Mouse (Mus musculus) lung, embryonic 14.5 days (tissue): ENCODE results near the gene Gm6034. TPM values are rescaled to one million over a fixed set of nuclear protein-coding genes. Genes with fewer than 3 reads are reported as not detected.
A peak's percentile ranks its signal among the peaks of the same experiment; 100 is the strongest.
"Not testable (repeated sequence)": the region's sequence is repeated elsewhere in the genome, so short reads cannot be mapped to it uniquely, and the experiment has no call there.

Source experiments
- ATAC-seq: fragments of 200-750 bp; cut with Nextera tagmentation; 2 replicates; pipeline ENCODE4 v1.8.0; 2017; ENCODE audit warnings: mild to moderate bottlenecking, moderate TSS enrichment, moderate library complexity; ENCODE audit not compliant: insufficient read depth
- DNase-seq: peaks from one replicate; pipeline ENCODE4 v3.0.0-alpha.2; 2015
- H3K27ac ChIP-seq: fragments of 300-500 bp; sonication (generic); 2 replicates; pipeline ENCODE4 v1.5.1; 2014; ENCODE audit warnings: low read depth, mild to moderate bottlenecking, moderate library complexity
- H3K27me3 ChIP-seq: fragments of 300-500 bp; sonication (generic); 2 replicates; pipeline ENCODE4 v1.6.1; 2014; ENCODE audit warnings: low read length, control low read depth; ENCODE audit not compliant: insufficient read depth
- H3K36me3 ChIP-seq: fragments of 300-500 bp; sonication (generic); 2 replicates; pipeline ENCODE4 v1.6.1; 2014; ENCODE audit warnings: control low read depth; ENCODE audit not compliant: insufficient read depth
- H3K4me1 ChIP-seq: fragments of 300-500 bp; sonication (generic); 2 replicates; pipeline ENCODE4 v1.6.1; 2014; ENCODE audit warnings: antibody characterized with exemption, control low read depth; ENCODE audit not compliant: insufficient read depth
- H3K4me2 ChIP-seq: fragments of 300-500 bp; sonication (generic); 2 replicates; pipeline ENCODE4 v1.6.1; 2014; ENCODE audit warnings: mild to moderate bottlenecking
- H3K4me3 ChIP-seq: fragments of 300-500 bp; sonication (generic); 2 replicates; pipeline ENCODE4 v1.5.1; 2014; ENCODE audit warnings: low read depth, low read length
- H3K9ac ChIP-seq: fragments of 300-500 bp; sonication (generic); 2 replicates; pipeline ENCODE4 v1.6.1; 2014
- H3K9me3 ChIP-seq: fragments of 300-500 bp; sonication (generic); 2 replicates; pipeline ENCODE4 v1.6.1; 2016; ENCODE audit warnings: low read depth, low read length, control low read depth
- CTCF ChIP-seq: IDR thresholded peaks from 2 replicates; pipeline ENCODE4 v1.5.1; 2016; ENCODE audit warnings: antibody characterized with exemption, low read depth
- WGBS: fragments of 180-500 bp; shearing (Covaris S2); extraction: QIAGEN DNeasy Blood & Tissue Kit; methylation state at CpG from one replicate; pipeline ENCODE4 v1.1.7; 2014; 5-methylcytosine and 5-hydroxymethylcytosine counted together
- polyA plus RNA-seq: library from polyadenylated mRNA; unstranded; fragments of >200 nt; fragmentation: Nextera tagmentation; extraction: Ambion mirVana; gene quantifications from 2 replicates; pipeline ENCODE4 v1.2.1, GENCODE M21; 2014

Gm6034 gene
- polyA plus RNA-seq, 1 experiment from 2014 or later, result not detected

DNA sequence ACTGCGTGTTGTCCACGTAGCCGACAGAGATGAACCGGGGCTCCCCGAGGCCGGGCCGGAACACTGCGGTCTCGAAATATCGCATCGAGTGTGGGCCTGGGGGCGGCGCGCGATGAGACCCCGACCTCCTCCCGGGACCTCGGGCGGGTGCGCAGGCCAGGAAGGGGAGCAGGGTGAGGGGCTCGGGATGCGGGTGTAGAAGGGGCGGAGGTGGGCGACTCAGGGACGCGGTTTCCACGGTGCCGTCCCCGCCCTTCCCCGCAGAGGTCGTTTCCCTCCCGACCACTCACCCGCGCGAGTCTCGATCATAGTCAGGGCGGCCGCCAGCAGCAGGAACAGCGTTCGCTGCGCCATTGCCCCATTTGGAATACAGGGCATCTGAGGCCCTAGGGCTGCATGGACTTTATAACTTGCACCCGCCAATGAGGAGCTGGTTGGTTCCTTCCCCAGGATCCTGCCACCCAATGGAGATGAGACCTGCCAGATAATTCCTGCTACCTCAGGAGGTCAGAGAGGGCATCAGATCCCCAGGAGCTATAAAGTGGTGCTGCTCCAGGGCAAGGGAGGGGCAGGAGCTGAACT, 41.2 kb downstream of the Gm6034 start:
- Histone ChIP-seq H3K9ac (peak overlapping the region; percentile 54), H3K27me3 (peaks cover 13% of the 10 kb centered on the region), H3K4me2 (peak overlapping the region; percentile 94), H3K36me3 (no peaks in the 10 kb centered on the region), H3K9me3 (no peaks in the 10 kb centered on the region), H3K4me3 (peak overlapping the region; percentile 51), H3K27ac (no peak overlapping the region), H3K4me1 (no peaks in the 10 kb centered on the region)
- DNase-seq, result peak; percentile 23
- ATAC-seq, result peak; percentile 47; the same call in 1 of the 2 replicates
- no peak for TF ChIP-seq CTCF
- WGBS, result 1% methylated on average over 42 of the region's 42 CpGs

DNA sequence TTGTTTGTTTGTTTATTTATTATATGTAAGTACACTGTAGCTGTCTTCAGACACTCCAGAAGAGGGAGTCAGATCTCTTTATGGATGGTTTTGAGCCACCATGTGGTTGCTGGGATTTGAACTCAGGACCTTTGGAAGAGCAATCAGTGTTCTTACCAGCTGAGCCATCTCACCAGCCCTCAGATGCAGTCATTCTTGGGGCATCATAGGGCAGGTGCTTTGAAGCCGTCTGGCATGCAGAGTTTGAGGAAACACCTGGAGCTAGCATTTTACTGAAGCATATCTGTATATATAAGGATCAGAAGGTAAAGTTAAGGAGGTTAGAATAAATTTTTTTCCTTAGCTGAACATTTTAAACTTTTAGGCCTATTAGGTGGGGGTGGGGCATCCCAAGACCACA, 43.2 kb downstream of the Gm6034 start:
- 48% methylated on average over 1 of the region's 1 CpGs for WGBS

DNA sequence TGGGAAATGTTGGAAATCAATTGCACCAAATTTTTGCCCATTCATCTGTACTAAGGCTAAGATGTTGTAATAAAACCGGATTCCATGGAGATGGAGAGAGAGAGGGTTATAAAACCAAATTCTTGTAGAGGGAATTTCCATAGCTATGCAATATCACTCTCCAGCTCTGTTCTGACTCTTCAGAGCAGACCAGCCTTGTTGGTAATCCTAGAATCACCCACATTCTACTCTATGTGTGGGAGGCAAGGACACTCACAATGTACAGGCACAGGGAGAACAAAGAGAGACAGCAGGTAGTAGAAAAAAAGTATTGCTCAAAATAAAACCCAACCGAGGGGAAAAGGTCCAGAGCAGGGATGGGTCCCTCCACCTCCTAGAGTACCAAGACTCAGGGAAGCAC, 49.2 kb downstream of the Gm6034 start:
- H3K27me3 ChIP-seq, H3K4me1 ChIP-seq, DNase-seq, H3K36me3 ChIP-seq, H3K27ac ChIP-seq, H3K4me3 ChIP-seq, ATAC-seq, H3K9ac ChIP-seq, H3K4me2 ChIP-seq, H3K9me3 ChIP-seq: not testable (repeated sequence)
- no CpG with 5 or more reads among the region's 2 CpGs for WGBS

More for the DNA sequence above, 43.2 kb downstream of the Gm6034 start:
- H3K9me3 ChIP-seq, DNase-seq, H3K36me3 ChIP-seq, ATAC-seq, H3K27ac ChIP-seq, H3K4me1 ChIP-seq, H3K9ac ChIP-seq, H3K4me2 ChIP-seq, H3K4me3 ChIP-seq: not testable (repeated sequence)
- H3K27me3 ChIP-seq, result peaks cover 13% of the 10 kb centered on the region

DNA sequence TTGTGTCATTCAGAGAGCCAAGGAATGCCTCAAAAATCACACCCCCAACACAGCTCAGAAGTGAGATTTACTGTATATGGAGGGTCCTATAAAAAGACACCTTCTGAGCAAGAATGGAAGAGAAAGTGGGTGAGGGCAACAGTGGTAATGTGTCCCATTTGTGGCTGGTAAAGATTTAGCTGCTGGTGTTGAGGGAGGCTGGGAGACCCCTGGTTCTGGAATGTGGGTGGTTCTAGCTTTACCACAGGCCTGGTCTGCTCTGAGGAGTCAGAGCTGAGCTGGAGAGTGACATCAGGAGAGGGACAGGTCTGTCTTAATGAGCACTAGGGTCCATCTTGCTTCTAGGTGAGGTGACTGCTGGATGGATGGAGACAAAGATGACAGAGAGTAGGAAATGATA, 49.8 kb downstream of the Gm6034 start:
- H3K4me1 ChIP-seq, H3K27ac ChIP-seq, ATAC-seq, H3K9me3 ChIP-seq, H3K27me3 ChIP-seq, H3K9ac ChIP-seq, H3K4me3 ChIP-seq, H3K4me2 ChIP-seq, DNase-seq, H3K36me3 ChIP-seq: not testable (repeated sequence)

DNA sequence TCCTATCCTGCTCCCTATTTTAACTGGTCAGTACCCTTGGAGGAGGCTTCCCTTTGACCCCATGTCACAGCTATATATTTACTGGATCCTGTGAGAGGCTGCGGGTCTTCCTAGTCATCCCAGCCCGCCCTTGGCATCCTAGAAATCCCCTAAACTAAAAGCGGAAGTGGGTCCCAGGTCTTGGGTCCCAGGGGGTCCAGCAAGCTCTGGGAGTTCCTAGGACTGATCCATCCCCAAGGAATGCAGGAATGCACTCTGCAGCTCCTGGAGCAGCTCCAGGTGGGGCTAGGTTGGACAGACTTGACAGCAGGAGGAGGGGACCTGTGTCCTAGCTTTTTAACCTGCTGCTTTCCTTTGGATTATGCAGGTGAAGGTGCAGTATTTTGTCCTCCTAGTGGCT, 51.2 kb downstream of the Gm6034 start:
- 16% methylated on average over 3 of the region's 3 CpGs for WGBS
- no peaks in the 10 kb centered on the region for H3K4me1 ChIP-seq
- ATAC-seq (no peak), DNase-seq (no peak)
- no peak overlapping the region for H3K4me2 ChIP-seq
- no peak overlapping the region for H3K27ac ChIP-seq
- no peaks in the 10 kb centered on the region for H3K27me3 ChIP-seq
- no peaks in the 10 kb centered on the region for H3K9me3 ChIP-seq
- H3K9ac ChIP-seq, result no peak overlapping the region
- no peaks in the 10 kb centered on the region for H3K36me3 ChIP-seq
- no peak for TF ChIP-seq CTCF
- H3K4me3 ChIP-seq, result no peak overlapping the region

DNA sequence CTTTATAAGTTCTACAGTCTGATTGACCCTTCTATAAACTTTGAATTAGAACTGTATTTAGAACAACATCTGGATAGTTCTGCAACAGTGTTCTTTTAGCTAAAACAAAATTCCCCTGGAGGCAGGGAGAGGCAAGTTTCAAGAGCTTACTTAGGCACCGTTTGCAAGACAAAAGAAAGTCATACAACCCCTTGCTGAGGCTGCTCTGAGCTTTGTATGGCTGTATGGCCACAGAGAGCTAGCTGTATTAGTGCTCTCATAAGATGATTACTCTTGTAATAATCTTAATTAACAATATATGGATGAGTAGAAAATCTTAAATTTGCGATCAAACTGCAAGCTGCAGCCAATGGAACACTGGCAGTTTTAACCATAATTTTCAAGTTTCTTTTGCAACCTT, 56.8 kb downstream of the Gm6034 start:
- H3K27me3 ChIP-seq, ATAC-seq, H3K9me3 ChIP-seq, H3K9ac ChIP-seq, H3K27ac ChIP-seq, DNase-seq, H3K4me1 ChIP-seq, H3K36me3 ChIP-seq, H3K4me3 ChIP-seq, H3K4me2 ChIP-seq: not testable (repeated sequence)
- WGBS, result 54% methylated on average over 2 of the region's 2 CpGs

DNA sequence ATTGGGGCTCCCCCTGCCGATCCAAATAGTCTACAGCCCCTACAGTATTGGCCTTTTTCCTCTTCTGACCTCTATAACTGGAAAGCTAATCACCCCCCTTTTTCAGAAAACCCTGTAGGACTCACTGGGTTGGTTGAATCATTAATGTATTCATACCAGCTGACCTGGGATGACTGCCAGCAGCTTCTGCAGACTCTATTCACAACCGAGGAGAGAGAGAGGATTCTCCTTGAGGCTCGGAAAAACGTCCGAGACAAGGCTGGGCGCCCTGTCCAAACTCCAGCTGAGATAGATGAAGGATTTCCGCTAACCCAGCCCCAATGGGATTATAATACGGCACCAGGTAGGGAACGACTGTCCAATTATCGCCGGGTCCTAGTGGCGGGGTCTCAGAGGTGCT, 59.3 kb downstream of the Gm6034 start:
- not testable (repeated sequence) for H3K27me3 ChIP-seq, H3K4me3 ChIP-seq, DNase-seq, H3K9ac ChIP-seq, ATAC-seq, H3K27ac ChIP-seq, H3K36me3 ChIP-seq, H3K9me3 ChIP-seq, H3K4me1 ChIP-seq, H3K4me2 ChIP-seq
- 83% methylated on average over 11 of the region's 12 CpGs for WGBS

Other genes starting within 250 kb of the Gm6034 start
- 5.0 and 7.1 TPM in 2 replicates for gene Ier3, start 221.3 kb upstream of the Gm6034 start, polyA plus RNA-seq
- 30.9 and 32.5 TPM in 2 replicates for gene Flot1, start 219.7 kb upstream of the Gm6034 start, polyA plus RNA-seq
- gene Tubb5, start 204.7 kb upstream of the Gm6034 start, polyA plus RNA-seq, result 1,155 and 1,206 TPM in 2 replicates
- 19.5 and 21.6 TPM in 2 replicates for gene Mdc1, start 201.4 kb upstream of the Gm6034 start, polyA plus RNA-seq
- gene Nrm, start 181.6 kb upstream of the Gm6034 start, polyA plus RNA-seq, result 69.2 and 72.0 TPM in 2 replicates
- gene Ppp1r18, start 177.4 kb upstream of the Gm6034 start, polyA plus RNA-seq, result 24.0 and 24.7 TPM in 2 replicates
- 40.8 and 42.9 TPM in 2 replicates for gene Dhx16, start 163.1 kb upstream of the Gm6034 start, polyA plus RNA-seq
- 21.0 and 25.4 TPM in 2 replicates for gene 2310061I04Rik, start 145.5 kb upstream of the Gm6034 start, polyA plus RNA-seq
- 72.2 and 77.9 TPM in 2 replicates for gene Atat1, start 132.9 kb upstream of the Gm6034 start, polyA plus RNA-seq
- 84.5 and 89.1 TPM in 2 replicates for gene Mrps18b, start 126.6 kb upstream of the Gm6034 start, polyA plus RNA-seq
- gene Ppp1r10, start 126.5 kb upstream of the Gm6034 start, polyA plus RNA-seq, result 36.3 and 38.5 TPM in 2 replicates
- 84.1 and 86.6 TPM in 2 replicates for gene Abcf1, start 73.2 kb upstream of the Gm6034 start, polyA plus RNA-seq
- gene Gnl1, start 63.1 kb upstream of the Gm6034 start, polyA plus RNA-seq, result 39.5 and 46.4 TPM in 2 replicates
- gene Prr3, start 62.7 kb upstream of the Gm6034 start, polyA plus RNA-seq, result 27.1 and 30.8 TPM in 2 replicates
- gene H2-T24, start 22.4 kb upstream of the Gm6034 start, polyA plus RNA-seq, result 2.4 and 3.3 TPM in 2 replicates
- 3.9 and 4.4 TPM in 2 replicates for gene H2-T23, start 10.1 kb upstream of the Gm6034 start, polyA plus RNA-seq
- 16.0 and 16.8 TPM in 2 replicates for gene H2-T22, start 214 bp upstream of the Gm6034 start, polyA plus RNA-seq
- gene Gm11127, start 15.4 kb downstream of the Gm6034 start, polyA plus RNA-seq, result not detected in 2 replicates
- not detected in 2 replicates for gene Gm19684, start 78.7 kb downstream of the Gm6034 start, polyA plus RNA-seq
- gene Gm7030, start 86.5 kb downstream of the Gm6034 start, polyA plus RNA-seq, result not detected in 2 replicates
- gene Gm8909, start 125.6 kb downstream of the Gm6034 start, polyA plus RNA-seq, result 44.4 and 51.4 TPM in 2 replicates
- 1.3 and 1.4 TPM in 2 replicates for gene H2-T3, start 147.3 kb downstream of the Gm6034 start, polyA plus RNA-seq
- gene Rpp21, start 215.1 kb downstream of the Gm6034 start, polyA plus RNA-seq, result 188 and 195 TPM in 2 replicates
- 15.8 and 15.9 TPM in 2 replicates for gene Trim39, start 229.3 kb downstream of the Gm6034 start, polyA plus RNA-seq
- 0.23 TPM in 1 of 2 replicates, not detected in the other for gene H2-M10.2, start 243.5 kb downstream of the Gm6034 start, polyA plus RNA-seq